Mouse (Mus musculus) right cerebral cortex, adult 18-20 months (tissue): ENCODE results near the gene Dlx3.

ENCODE experiments used
- DNase-seq: peaks from one replicate; pipeline ENCODE4 v3.0.0; 2022; ENCODE audit warnings: mixed read lengths

Gene Dlx3

DNA sequence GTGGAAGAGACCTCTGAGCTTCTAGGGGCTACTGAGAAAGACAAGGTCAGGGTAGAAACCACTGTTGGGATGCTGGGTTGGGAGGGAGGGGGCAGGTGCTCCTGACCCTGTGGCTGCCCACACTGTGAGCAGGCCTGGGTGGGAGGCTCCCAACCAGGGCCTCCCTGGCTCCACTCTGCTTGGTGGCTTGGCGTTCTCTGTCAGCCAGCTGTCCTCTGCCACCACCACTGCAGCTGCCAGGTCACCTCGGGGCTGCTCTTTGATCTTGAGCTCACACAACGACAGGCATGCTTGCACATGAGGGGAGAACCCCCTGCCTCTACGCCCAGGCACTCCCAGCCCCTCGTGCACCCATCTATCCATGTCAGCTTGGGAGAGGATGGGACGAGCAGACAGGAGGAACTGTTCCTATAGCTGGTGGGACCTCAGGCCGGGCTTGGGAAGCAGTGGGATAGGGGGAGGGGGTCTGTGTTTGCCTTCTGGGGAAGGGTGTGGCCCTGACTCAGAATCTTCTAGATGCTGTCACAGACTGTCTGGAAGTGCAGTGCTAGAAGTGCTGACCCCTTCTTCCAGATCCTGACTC is 5.5 kb downstream of the Dlx3 start:
- DNase-seq = no peak

- DNase-seq = no peak
Measured at GRCm38 (mm10) chr11:95126272-95127245, 6.6 kb downstream of the Dlx3 start.

- no peak for DNase-seq
Measured at GRCm38 (mm10) chr11:95128359-95128758, 8.4 kb downstream of the Dlx3 start.

DNA sequence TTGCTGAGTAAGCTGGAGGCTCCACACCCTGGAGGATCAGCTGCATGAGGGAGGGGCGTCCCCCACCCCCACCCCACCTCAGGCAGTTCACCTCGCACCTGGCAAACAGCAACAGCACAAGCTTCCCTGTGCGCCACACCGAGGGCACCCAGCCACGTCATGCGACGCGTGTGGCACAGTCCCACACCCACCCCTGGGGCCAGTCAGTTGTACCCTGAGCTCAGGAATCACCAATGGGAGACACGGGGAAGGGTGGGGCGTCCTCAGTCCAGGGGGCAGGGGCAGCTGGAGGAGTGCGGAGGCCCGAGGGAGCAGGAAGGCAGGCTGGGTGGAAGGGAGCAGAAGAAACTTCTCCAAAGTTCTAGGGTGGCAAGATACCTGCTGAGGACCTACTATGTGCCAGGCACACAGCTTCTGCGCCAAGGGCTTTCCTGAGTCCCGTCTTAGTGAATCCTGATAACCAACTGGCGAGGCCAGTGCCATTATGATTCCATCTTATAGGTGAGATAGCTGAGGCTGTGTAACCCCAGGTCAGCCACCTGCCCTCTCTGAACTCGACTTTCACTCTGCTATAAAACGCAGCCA is 10.8 kb downstream of the Dlx3 start:
- DNase-seq = no peak

GRCm38 (mm10) chr11:95133321-95133720 is 13.4 kb downstream of the Dlx3 start:
- DNase-seq = no peak

GRCm38 (mm10) chr11:95137281-95137680 is 17.4 kb downstream of the Dlx3 start:
- DNase-seq = no peak

- no peak for DNase-seq
Measured at GRCm38 (mm10) chr11:95139871-95140270, 20.0 kb downstream of the Dlx3 start.

DNA sequence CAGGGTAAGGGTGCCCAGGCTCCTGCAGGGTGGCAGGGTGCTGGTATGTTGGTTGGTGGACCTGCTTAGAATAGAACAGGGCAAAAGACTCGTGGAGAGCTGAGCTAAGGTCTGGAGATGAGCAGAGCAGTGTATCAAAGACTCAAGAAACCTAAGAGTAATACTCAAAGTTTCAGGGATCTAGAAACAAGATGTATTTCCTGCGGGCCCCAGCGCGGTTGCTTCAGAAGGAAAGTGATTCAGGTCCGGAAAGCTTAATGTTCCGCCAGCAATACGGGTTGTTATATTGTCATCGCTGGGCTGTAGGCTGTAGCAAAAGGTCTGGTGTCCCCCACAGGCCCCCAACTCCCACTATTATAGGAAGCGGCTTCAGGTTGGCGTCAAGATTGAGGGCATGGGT is 22.3 kb downstream of the Dlx3 start:
- no peak for DNase-seq

GRCm38 (mm10) chr11:95142980-95143575 is 23.2 kb downstream of the Dlx3 start:
- peak; percentile 29 for DNase-seq

- DNase-seq = no peak
Measured at GRCm38 (mm10) chr11:95143663-95144062, 23.7 kb downstream of the Dlx3 start.

- DNase-seq = no peak
Measured at GRCm38 (mm10) chr11:95144091-95144945, 24.4 kb downstream of the Dlx3 start.

GRCm38 (mm10) chr11:95144946-95145483 is 25.1 kb downstream of the Dlx3 start:
- DNase-seq = no peak

- no peak for DNase-seq
Measured at GRCm38 (mm10) chr11:95145851-95146403, 26.0 kb downstream of the Dlx3 start, which contains the start of gene Dlx4. Gene Dlx4 (minus strand): TSS chr11:95146263.

- no peak for DNase-seq
Measured at GRCm38 (mm10) chr11:95148754-95149153, 28.8 kb downstream of the Dlx3 start.

DNA sequence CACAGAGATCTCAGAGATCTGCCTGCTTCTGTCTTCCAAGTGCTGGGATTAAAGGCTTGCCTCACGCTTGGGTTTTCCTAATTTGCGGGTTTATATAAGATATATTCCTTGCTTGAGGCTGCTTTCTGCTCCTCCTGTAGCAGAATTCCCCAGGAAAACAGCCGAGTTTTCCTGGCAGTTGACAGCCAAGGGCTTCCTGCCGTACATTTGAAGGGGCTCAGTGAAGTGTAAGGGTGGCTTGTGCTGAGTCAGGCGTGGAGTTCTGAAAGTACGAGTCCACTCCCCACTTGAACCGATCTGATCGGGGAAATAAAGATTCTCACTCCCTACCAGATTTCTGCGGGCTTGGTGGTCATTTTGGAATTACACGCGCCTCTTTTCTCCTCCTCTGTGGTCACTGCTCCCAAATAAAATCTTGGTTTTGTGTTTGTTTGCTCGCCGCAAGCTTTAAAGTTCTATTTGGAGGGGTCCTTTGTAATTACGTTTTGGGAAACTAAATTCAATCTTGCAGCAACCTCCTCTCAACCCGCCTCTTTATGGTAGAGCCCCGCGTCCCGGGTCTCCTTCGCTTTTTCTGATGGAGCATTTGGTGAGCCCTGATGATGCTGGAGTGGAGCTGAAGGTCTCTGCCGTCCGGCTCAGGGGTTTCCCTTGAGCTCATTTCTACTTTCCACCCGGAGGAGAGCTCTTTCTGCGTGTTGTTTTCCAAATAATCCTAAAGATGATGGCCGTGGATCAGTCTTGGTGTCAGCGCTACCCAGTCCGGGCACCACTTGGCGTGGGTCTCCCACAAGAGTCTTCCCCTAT is 29.7 kb downstream of the Dlx3 start:
- DNase-seq = no peak

GRCm38 (mm10) chr11:95150269-95151049 is 30.5 kb downstream of the Dlx3 start:
- DNase-seq = no peak

GRCm38 (mm10) chr11:95153116-95153515 is 33.2 kb downstream of the Dlx3 start:
- DNase-seq = no peak

DNA sequence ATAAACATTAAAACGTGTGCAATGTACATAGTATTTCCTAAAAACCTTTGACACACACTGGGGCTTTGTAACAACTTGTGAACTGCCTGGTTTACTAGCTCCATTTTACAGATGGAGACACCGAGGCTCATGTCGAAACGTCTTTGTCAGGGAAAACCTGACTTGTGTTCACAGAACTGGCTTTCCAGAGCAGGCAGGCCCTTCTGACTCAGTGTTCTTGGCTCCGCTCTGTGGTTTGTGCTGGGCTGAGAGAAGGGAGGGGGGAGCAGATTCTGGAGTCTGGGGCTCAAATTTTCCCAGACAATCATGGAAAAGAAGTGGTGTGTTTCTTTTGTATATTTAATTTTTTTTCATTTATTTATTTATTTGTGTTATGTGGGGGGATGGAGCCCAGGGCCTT is 33.8 kb downstream of the Dlx3 start:
- DNase-seq = no peak

DNA sequence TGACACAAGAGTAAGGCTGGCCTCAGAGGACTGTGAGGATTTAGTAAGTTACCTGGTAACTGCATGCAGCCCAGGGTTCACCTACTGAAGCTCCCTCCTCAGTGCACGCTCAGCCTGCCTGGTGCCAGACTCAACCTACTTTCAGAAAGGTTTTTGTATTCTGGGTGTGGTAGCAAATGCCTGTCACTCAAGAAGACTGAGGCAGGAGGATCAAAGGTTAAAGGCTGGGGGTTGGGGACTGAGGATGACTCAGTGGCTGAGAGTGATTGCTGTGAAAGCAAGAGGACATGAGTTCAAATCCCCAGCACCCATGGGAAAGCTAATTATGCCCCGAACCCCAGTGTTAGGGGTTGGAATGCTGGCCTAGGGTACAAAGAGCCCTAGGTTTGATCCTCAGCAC is 35.6 kb downstream of the Dlx3 start:
- no peak for DNase-seq

DNA sequence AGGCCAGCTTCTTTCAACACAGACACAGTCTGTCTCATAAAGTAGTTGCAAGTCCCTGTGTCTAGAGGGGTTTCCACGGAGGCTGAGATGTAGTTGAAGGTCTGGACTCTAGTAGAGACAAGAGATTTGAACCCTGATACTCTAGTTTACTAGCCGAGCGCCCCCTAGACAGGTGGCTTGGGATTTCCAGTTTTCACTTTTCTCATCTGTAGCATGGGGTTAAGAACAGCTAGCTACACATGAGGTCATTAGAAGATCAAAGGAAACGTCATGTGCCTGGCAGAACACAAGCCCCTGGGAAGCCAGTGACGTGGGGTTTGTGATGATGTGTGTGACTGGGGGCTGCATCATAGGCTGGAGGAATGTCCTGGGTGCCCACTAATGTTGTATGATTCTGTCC is 37.4 kb downstream of the Dlx3 start:
- no peak for DNase-seq
